Mouse (Mus musculus) spleen, adult 2 months (tissue): Measurements from ENCODE around the gene Mgrn1. TPM values are rescaled to one million over a fixed set of nuclear protein-coding genes. Genes with fewer than 3 reads are reported as not detected.
A peak's percentile ranks its signal among the peaks of the same experiment; 100 is the strongest.

Experiments used
- DNase-seq, 2 experiments: peaks; one replicate each; pipeline versions ENCODE4 v3.0.0 to v3.0.0-alpha.2; 2012 to 2021; ENCODE audit warnings: low spot score in 2 of 2, low read depth in 1 of 2
- H3K27ac ChIP-seq: fragments of 200-500 bp; 2 replicates; pipeline ENCODE4 v1.5.1; 2012; ENCODE audit warnings: low read length, inconsistent platforms; ENCODE audit not compliant: insufficient read depth
- H3K27me3 ChIP-seq: fragments of 200-500 bp; 2 replicates; pipeline ENCODE4 v1.6.1; 2012; ENCODE audit warnings: mild to moderate bottlenecking, moderate library complexity, low read length, inconsistent platforms; ENCODE audit not compliant: control insufficient read depth, insufficient read depth
- H3K36me3 ChIP-seq: fragments of 200-500 bp; 2 replicates; pipeline ENCODE4 v1.6.1; 2012; ENCODE audit warnings: mild to moderate bottlenecking, low read length, inconsistent platforms; ENCODE audit not compliant: control insufficient read depth, insufficient read depth
- H3K4me1 ChIP-seq: fragments of 200-500 bp; 2 replicates; pipeline ENCODE4 v1.6.1; 2011; ENCODE audit warnings: inconsistent platforms; ENCODE audit not compliant: control insufficient read depth, insufficient read depth, insufficient read length
- H3K4me3 ChIP-seq: fragments of 200-500 bp; 2 replicates; pipeline ENCODE4 v1.5.1; 2011; ENCODE audit warnings: mild to moderate bottlenecking, inconsistent platforms; ENCODE audit not compliant: insufficient read depth, insufficient read length; ENCODE audit errors: extremely low read depth
- CTCF ChIP-seq: fragments of 200-500 bp; IDR thresholded peaks from 2 replicates; pipeline ENCODE4 v1.5.1; 2011; ENCODE audit warnings: mild to moderate bottlenecking, inconsistent platforms; ENCODE audit not compliant: insufficient read depth, insufficient read length, insufficient replicate concordance; ENCODE audit errors: extremely low read depth
- POLR2A ChIP-seq: fragments of 200-500 bp; IDR thresholded peaks from 2 replicates; pipeline ENCODE4 v1.6.1; 2011; ENCODE audit warnings: low read depth, low read length, inconsistent platforms
- WGBS: fragments of 180-500 bp; shearing (Covaris S2); methylation state at CpG from one replicate; pipeline ENCODE4 v1.1.7; 2018; 5-methylcytosine and 5-hydroxymethylcytosine counted together
- polyA plus RNA-seq: library from polyadenylated mRNA; depleted of rRNA; stranded (reverse); fragments of >200 nt; gene quantifications from 2 replicates; pipeline ENCODE4 v1.2.3, GENCODE M21; 2012

The Mgrn1 gene
- polyA plus RNA-seq, 1 experiment = 103 TPM

GRCm38 (mm10) chr16:4928474-4928873, 42.4 kb downstream of the Mgrn1 start:
- Histone ChIP-seq H3K27ac (no peak overlapping the region), H3K4me1 (no peaks in the 10 kb centered on the region), H3K36me3 (peaks cover 66% of the 10 kb centered on the region), H3K4me3 (no peak overlapping the region), H3K27me3 (no peaks in the 10 kb centered on the region)
- TF ChIP-seq POLR2A (no peak), CTCF (no peak)
- no peak for DNase-seq
- 86% methylated on average over 2 of the region's 2 CpGs for WGBS

DNA sequence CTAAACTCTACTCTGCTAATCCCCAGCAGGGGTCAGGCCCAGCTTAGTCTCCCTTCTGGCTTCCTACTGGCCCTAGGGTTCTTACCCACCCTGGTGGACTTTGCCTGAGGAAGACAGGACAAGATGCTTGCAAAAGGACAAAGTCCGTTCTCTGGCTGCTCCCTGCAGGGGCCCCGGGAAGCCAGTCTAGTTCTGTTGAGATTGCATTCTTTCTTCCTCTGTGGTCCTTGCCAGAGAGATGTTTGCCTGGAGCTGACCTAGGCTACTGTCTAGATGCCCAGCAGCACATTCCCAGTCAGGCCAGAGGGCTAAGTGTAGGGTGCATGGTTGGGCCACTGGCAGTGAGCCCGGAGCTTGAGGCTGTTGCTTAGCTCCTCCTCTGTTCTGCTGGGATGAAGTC, 46.4 kb downstream of the Mgrn1 start:
- H3K36me3 ChIP-seq = peaks cover 51% of the 10 kb centered on the region
- no peak overlapping the region for H3K27ac ChIP-seq
- H3K4me1 ChIP-seq = no peaks in the 10 kb centered on the region; the same call in 1 of the 2 replicates
- WGBS = 88% methylated on average over 3 of the region's 3 CpGs
- no peak for TF ChIP-seq CTCF
- TF ChIP-seq POLR2A = no peak
- DNase-seq = no peak
- H3K4me3 ChIP-seq = no peak overlapping the region
- H3K27me3 ChIP-seq = no peaks in the 10 kb centered on the region

- Histone ChIP-seq H3K36me3 (peaks cover 37% of the 10 kb centered on the region), H3K27me3 (no peaks in the 10 kb centered on the region), H3K4me3 (no peak overlapping the region), H3K4me1 (peaks cover 2% of the 10 kb centered on the region; the same call in 1 of the 2 replicates), H3K27ac (no peak overlapping the region)
- WGBS = 96% methylated on average over 31 of the region's 31 CpGs
- DNase-seq = no peak
- TF ChIP-seq CTCF (no peak), POLR2A (no peak)
Observed at GRCm38 (mm10) chr16:4935430-4935829, 49.4 kb downstream of the Mgrn1 start.

- no peak for DNase-seq
- peaks cover 34% of the 10 kb centered on the region for H3K36me3 ChIP-seq
- H3K4me1 ChIP-seq = peaks cover 2% of the 10 kb centered on the region; the same call in 1 of the 2 replicates
- no peak for TF ChIP-seq CTCF
- no peak for TF ChIP-seq POLR2A
- no peak overlapping the region; the same call in 1 of the 2 replicates for H3K27ac ChIP-seq
- no peaks in the 10 kb centered on the region for H3K27me3 ChIP-seq
- H3K4me3 ChIP-seq = no peak overlapping the region
- 50% methylated on average over 10 of the region's 10 CpGs for WGBS
Observed at GRCm38 (mm10) chr16:4935931-4936703, 50.1 kb downstream of the Mgrn1 start.

- Histone ChIP-seq H3K4me1 (peaks cover 2% of the 10 kb centered on the region; the same call in 1 of the 2 replicates), H3K4me3 (no peak overlapping the region), H3K27me3 (no peaks in the 10 kb centered on the region), H3K27ac (no peak overlapping the region), H3K36me3 (peaks cover 30% of the 10 kb centered on the region)
- TF ChIP-seq POLR2A = no peak
- no peak for TF ChIP-seq CTCF
- DNase-seq = no peak
- WGBS = 92% methylated on average over 8 of the region's 8 CpGs
Observed at GRCm38 (mm10) chr16:4937351-4938190, 51.5 kb downstream of the Mgrn1 start.

DNA sequence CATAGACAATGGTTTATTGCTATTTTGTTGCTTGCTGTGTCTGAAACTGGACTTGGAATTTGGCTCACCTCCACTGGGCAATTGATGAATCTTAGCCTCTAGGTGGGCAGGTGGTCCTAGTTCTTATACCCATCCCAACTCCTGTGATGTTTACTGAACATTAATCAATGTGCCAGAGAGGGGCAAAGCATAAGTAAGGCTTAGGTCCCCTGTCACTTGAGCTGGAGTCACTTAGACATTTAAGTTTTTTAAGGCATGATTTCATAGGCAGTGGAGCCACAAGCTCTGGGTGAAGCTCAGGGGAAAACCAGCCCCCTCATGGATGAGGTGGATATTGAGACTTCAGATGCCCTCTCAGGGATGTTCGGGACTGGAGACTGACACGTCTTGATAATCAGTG, 52.4 kb downstream of the Mgrn1 start, which contains the start of gene Nudt16l1:
Nudt16l1 (plus strand) TSS at position 301 of the 400 bp plus-strand sequence.
- Histone ChIP-seq H3K27ac (peak within 1 kb of the TSS; percentile 74), H3K4me3 (peak within 1 kb of the TSS; percentile 84), H3K27me3 (no peaks in the 10 kb centered on the region), H3K36me3 (peaks cover 25% of the 10 kb centered on the region), H3K4me1 (peaks cover 2% of the 10 kb centered on the region; the same call in 1 of the 2 replicates)
- TF ChIP-seq CTCF = no peak
- TF ChIP-seq POLR2A = no peak
- DNase-seq = no peak
- WGBS = 2% methylated on average over 2 of the region's 2 CpGs

DNA sequence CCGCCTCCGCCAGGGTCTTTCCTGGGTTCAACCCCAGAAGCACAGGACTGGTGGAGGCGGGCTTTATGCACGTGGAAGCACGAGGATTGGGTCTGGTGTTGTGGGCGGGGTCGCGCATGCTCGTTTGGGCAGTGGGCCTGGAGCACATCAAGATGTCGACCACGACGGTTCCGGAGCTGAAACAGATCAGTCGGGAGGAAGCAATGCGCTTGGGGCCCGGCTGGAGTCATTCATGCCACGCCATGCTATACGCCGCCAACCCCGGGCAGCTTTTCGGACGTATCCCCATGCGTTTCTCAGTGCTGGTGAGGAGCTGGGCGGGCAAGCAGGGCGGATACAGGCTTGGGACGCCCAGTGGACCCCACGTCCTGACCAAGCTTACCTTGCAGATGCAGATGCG, 52.9 kb downstream of the Mgrn1 start:
- under 1% methylated on average over 28 of the region's 28 CpGs for WGBS
- Histone ChIP-seq H3K27me3 (no peaks in the 10 kb centered on the region), H3K4me3 (peak overlapping the region; percentile 84), H3K27ac (peak overlapping the region; percentile 74), H3K4me1 (peaks cover 2% of the 10 kb centered on the region; the same call in 1 of the 2 replicates), H3K36me3 (peaks cover 26% of the 10 kb centered on the region)
- TF ChIP-seq POLR2A (peak; percentile 87), CTCF (no peak)
- DNase-seq = peak; percentile 86 to 96
